In the genomic region with DNA sequence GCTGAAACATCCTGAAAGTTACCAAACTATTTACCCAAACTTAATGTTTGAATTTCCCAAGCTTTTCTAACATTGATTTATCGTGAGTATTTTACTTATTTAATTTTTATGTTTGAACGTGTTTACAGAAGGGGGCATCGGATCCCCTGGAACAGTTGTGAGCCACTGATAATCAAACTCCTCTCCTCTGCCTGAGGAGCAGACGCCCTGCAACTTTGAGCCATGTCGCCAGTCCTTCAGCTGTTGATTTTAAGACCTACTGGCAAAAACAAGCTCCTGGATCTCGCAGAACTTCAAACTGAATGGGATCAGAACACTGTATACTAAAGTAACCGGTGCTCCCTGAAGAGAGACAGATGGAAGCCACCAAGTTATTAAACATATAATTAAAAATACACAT, we compare ENCODE assay signal across 8 mouse cellular contexts. TPM values are rescaled to one million over a fixed set of nuclear protein-coding genes. Genes with fewer than 3 reads are reported as not detected.
A peak's percentile ranks its signal among the peaks of the same experiment; 100 is the strongest.
DNase-seq lines count a peak whose midpoint lies in the region; ATAC-seq and TF ChIP-seq lines count a peak whose summit lies in the region.

No protein-coding gene starts in this region.

- intact Hi-C loops in left cerebral cortex, postnatal 4 days (cut with DNase I): no loop called here

- DNase-seq in lung, adult 18-20 months: no peak
- DNase-seq in hindbrain, postnatal 0 days (ENCODE audit: low spot score): no peak
- no peak for DNase-seq in midbrain, postnatal 0 days (ENCODE audit: low spot score)
- no peak for DNase-seq in layer of hippocampus, postnatal 10 days (ENCODE audit: low spot score in 2 of 2)
- no peak for DNase-seq in left cerebral cortex, postnatal 4 days
- no peak for DNase-seq in gastrocnemius, adult 18-20 months (ENCODE audit: low spot score)

- peak; percentile 41; the same call in 1 of the 2 replicates for ATAC-seq in lung, embryonic 15.5 days (ENCODE audit: borderline replicate concordance, extremely low read depth, low FRiP score, low TSS enrichment)
- ATAC-seq in embryonic facial prominence, embryonic 12.5 days (ENCODE audit: insufficient number of reproducible peaks, insufficient read depth, low FRiP score, low TSS enrichment): no peak
- no peak for ATAC-seq in hindbrain, postnatal 0 days
- ATAC-seq in midbrain, postnatal 0 days (ENCODE audit: low FRiP score): no peak

- peaks cover 10% of the 10 kb centered on the region for H3K36me3 ChIP-seq in lung, embryonic 15.5 days
- peaks cover 9% of the 10 kb centered on the region for H3K36me3 ChIP-seq in embryonic facial prominence, embryonic 12.5 days
- H3K36me3 ChIP-seq in hindbrain, postnatal 0 days (ENCODE audit: insufficient read depth, low read length): no peaks in the 10 kb centered on the region
- H3K36me3 ChIP-seq in midbrain, postnatal 0 days (ENCODE audit: insufficient read depth, low read length): no peaks in the 10 kb centered on the region

- H3K4me2 ChIP-seq in lung, embryonic 15.5 days: peak overlapping the region; percentile 52
- peak overlapping the region; percentile 66 for H3K4me2 ChIP-seq in embryonic facial prominence, embryonic 12.5 days (replicated peaks)
- peak overlapping the region; percentile 41; the same call in 1 of the 2 replicates for H3K4me2 ChIP-seq in hindbrain, postnatal 0 days (ENCODE audit: low read depth, low read length)
- no peak overlapping the region; the same call in 1 of the 2 replicates for H3K4me2 ChIP-seq in midbrain, postnatal 0 days (ENCODE audit: low read depth, low read length, poor library complexity, severe bottlenecking)

- peaks cover 7% of the 10 kb centered on the region for H3K4me1 ChIP-seq in lung, embryonic 15.5 days
- peaks cover 10% of the 10 kb centered on the region for H3K4me1 ChIP-seq in embryonic facial prominence, embryonic 12.5 days
- peaks cover 5% of the 10 kb centered on the region; the same call in 1 of the 2 replicates for H3K4me1 ChIP-seq in hindbrain, postnatal 0 days (ENCODE audit: insufficient read depth, low read length)
- H3K4me1 ChIP-seq in midbrain, postnatal 0 days (ENCODE audit: insufficient read depth, low read length): no peaks in the 10 kb centered on the region

- no peaks in the 10 kb centered on the region for H3K9me3 ChIP-seq in lung, embryonic 15.5 days
- no peaks in the 10 kb centered on the region for H3K9me3 ChIP-seq in embryonic facial prominence, embryonic 12.5 days
- H3K9me3 ChIP-seq in hindbrain, postnatal 0 days (ENCODE audit: low read length): no peaks in the 10 kb centered on the region
- H3K9me3 ChIP-seq in midbrain, postnatal 0 days (ENCODE audit: low read length): no peaks in the 10 kb centered on the region

- TF ChIP-seq CTCF in hindbrain, postnatal 0 days (IDR thresholded peaks at IDR 0.05; ENCODE audit: low read depth): no peak
- no peak for TF ChIP-seq CTCF in midbrain, postnatal 0 days (IDR thresholded peaks at IDR 0.05)

- peak overlapping the region; percentile 93 for H3K4me3 ChIP-seq in lung, embryonic 15.5 days
- H3K4me3 ChIP-seq in embryonic facial prominence, embryonic 12.5 days: peak overlapping the region; percentile 87; the same call in 1 of the 2 replicates
- peak overlapping the region; percentile 81; the same call in 1 of the 2 replicates for H3K4me3 ChIP-seq in hindbrain, postnatal 0 days (ENCODE audit: low read length)
- H3K4me3 ChIP-seq in midbrain, postnatal 0 days (ENCODE audit: low read depth, low read length): peak overlapping the region; percentile 75

- no peak overlapping the region for H3K27ac ChIP-seq in lung, embryonic 15.5 days
- no peak overlapping the region for H3K27ac ChIP-seq in embryonic facial prominence, embryonic 12.5 days
- no peak overlapping the region for H3K27ac ChIP-seq in hindbrain, postnatal 0 days
- no peak overlapping the region for H3K27ac ChIP-seq in midbrain, postnatal 0 days (ENCODE audit: low read depth, low read length)

- no peaks in the 10 kb centered on the region for H3K27me3 ChIP-seq in lung, embryonic 15.5 days
- no peaks in the 10 kb centered on the region for H3K27me3 ChIP-seq in embryonic facial prominence, embryonic 12.5 days
- no peaks in the 10 kb centered on the region for H3K27me3 ChIP-seq in hindbrain, postnatal 0 days (ENCODE audit: insufficient read depth, low read length)
- no peaks in the 10 kb centered on the region for H3K27me3 ChIP-seq in midbrain, postnatal 0 days (ENCODE audit: insufficient read depth, low read length)

- WGBS in lung, embryonic 15.5 days: 17% methylated on average over 7 of the region's 7 CpGs
- WGBS in embryonic facial prominence, embryonic 12.5 days: 24% methylated on average over 7 of the region's 7 CpGs
- 23% methylated on average over 7 of the region's 7 CpGs for WGBS in hindbrain, postnatal 0 days
- 26% methylated on average over 7 of the region's 7 CpGs for WGBS in midbrain, postnatal 0 days

- peak overlapping the region; percentile 24; the same call in 1 of the 2 replicates for H3K9ac ChIP-seq in lung, embryonic 15.5 days
- H3K9ac ChIP-seq in embryonic facial prominence, embryonic 12.5 days: peak overlapping the region; percentile 24; the same call in 1 of the 2 replicates
- no peak overlapping the region for H3K9ac ChIP-seq in hindbrain, postnatal 0 days (replicated peaks; ENCODE audit: low read length)
- H3K9ac ChIP-seq in midbrain, postnatal 0 days (replicated peaks; ENCODE audit: low read length, poor library complexity, severe bottlenecking): no peak overlapping the region

RNA-seq across cellular contexts. Expression of a gene that starts 0.5 kb away (rescaled TPM):
- polyA plus RNA-seq in lung, embryonic 15.5 days (2015; fragmentation: Nextera tagmentation; extraction: Ambion mirVana): 181 and 183 TPM in 2 replicates
- polyA plus RNA-seq in embryonic facial prominence, embryonic 12.5 days (2016; fragmentation: Nextera tagmentation; extraction: Ambion mirVana): 167 and 175 TPM in 2 replicates
- total RNA-seq in hindbrain, postnatal 0 days (2014; rRNA removed): 15.1 and 17.7 TPM in 2 replicates
- polyA plus RNA-seq in hindbrain, postnatal 0 days (2015; fragmentation: Nextera tagmentation; extraction: Ambion mirVana): 36.9 and 42.1 TPM in 2 replicates
- total RNA-seq in midbrain, postnatal 0 days (2014; rRNA removed): 5.1 and 8.7 TPM in 2 replicates
- 11.2 and 12.9 TPM in 2 replicates for polyA plus RNA-seq in midbrain, postnatal 0 days (2015; fragmentation: Nextera tagmentation; extraction: Ambion mirVana)
- total RNA-seq in layer of hippocampus, postnatal 10 days (2021): 1 to 10 TPM; 4.0 to 5.0 TPM
- 1 to 10 TPM; 6.8 to 7.9 TPM for total RNA-seq in left cerebral cortex, postnatal 4 days (2021)
- total RNA-seq in gastrocnemius, adult 18-20 months (2021): under 1 TPM; 0.45 to 0.55 TPM

RNA-seq across cellular contexts. Expression of a gene that starts 4.3 kb away (rescaled TPM):
- not detected in 2 replicates for polyA plus RNA-seq in lung, embryonic 15.5 days (2015; fragmentation: Nextera tagmentation; extraction: Ambion mirVana)
- polyA plus RNA-seq in embryonic facial prominence, embryonic 12.5 days (2016; fragmentation: Nextera tagmentation; extraction: Ambion mirVana): 0.10 TPM in 1 of 2 replicates, not detected in the other
- total RNA-seq in hindbrain, postnatal 0 days (2014; rRNA removed): 0.37 TPM in 1 of 2 replicates, not detected in the other
- 0.42 and 0.65 TPM in 2 replicates for polyA plus RNA-seq in hindbrain, postnatal 0 days (2015; fragmentation: Nextera tagmentation; extraction: Ambion mirVana)
- 0.24 TPM in 1 of 2 replicates, not detected in the other for total RNA-seq in midbrain, postnatal 0 days (2014; rRNA removed)
- 0.17 TPM in 1 of 2 replicates, not detected in the other for polyA plus RNA-seq in midbrain, postnatal 0 days (2015; fragmentation: Nextera tagmentation; extraction: Ambion mirVana)
- total RNA-seq in layer of hippocampus, postnatal 10 days (2021): not detected
- total RNA-seq in left cerebral cortex, postnatal 4 days (2021): not detected
- total RNA-seq in gastrocnemius, adult 18-20 months (2021): not detected

Comparison
In these comparisons a context has a peak if more than half of its experiments do, and no peak if none do; other contexts are left out.
1. H3K9ac ChIP-seq: peak in lung, embryonic 15.5 days (single experiment) and embryonic facial prominence, embryonic 12.5 days (single experiment); none in hindbrain, postnatal 0 days (single experiment) and midbrain, postnatal 0 days (single experiment).
2. Peak in every context shown above with its lines, with median percentiles within 50 percentile points of each other: H3K4me3 ChIP-seq.